Mouse (Mus musculus) C2C12 (cell line): Measurements from ENCODE around the gene Cnot9.

Experiments used
- CTCF ChIP-seq: IDR thresholded peaks from one replicate; pipeline ENCODE4 v1.5.1; 2011; ENCODE audit not compliant: control insufficient read depth, insufficient read depth, insufficient read length
- MYOD1 ChIP-seq: IDR thresholded peaks from one replicate; pipeline ENCODE4 v1.6.1; 2011; ENCODE audit warnings: low read depth; ENCODE audit not compliant: control insufficient read depth, insufficient read length

GRCm38 (mm10) chr1:74485792-74486191, 20.1 kb upstream of the Cnot9 start:
- TF ChIP-seq CTCF (no peak), MYOD1 (no peak)
